Mouse (Mus musculus) liver, embryonic 11.5 days (tissue): ENCODE results near the gene Frmd4b. TPM values are rescaled to one million over a fixed set of nuclear protein-coding genes. Genes with fewer than 3 reads are reported as not detected.

Experiments
- ATAC-seq: fragments of 200-750 bp; cut with Nextera tagmentation; replicated peaks from 2 replicates; pipeline ENCODE4 v1.8.0; 2017; ENCODE audit warnings: moderate number of reproducible peaks, mild to moderate bottlenecking, moderate TSS enrichment, moderate library complexity; ENCODE audit not compliant: low FRiP score
- DNase-seq: peaks from one replicate; pipeline ENCODE4 v3.0.0-alpha.2; 2017; ENCODE audit warnings: low spot score
- H3K27ac ChIP-seq: fragments of 300-500 bp; sonication (generic); 2 replicates; pipeline ENCODE4 v1.5.1; 2014; ENCODE audit warnings: mild to moderate bottlenecking, low read depth, low read length, control low read depth
- H3K27me3 ChIP-seq: fragments of 300-500 bp; sonication (generic); replicated peaks from 2 replicates; pipeline ENCODE4 v1.6.1; 2014; ENCODE audit warnings: low read length, mixed read lengths; ENCODE audit not compliant: control insufficient read depth, insufficient read depth
- H3K36me3 ChIP-seq: fragments of 300-500 bp; sonication (generic); 2 replicates; pipeline ENCODE4 v1.6.1; 2014; ENCODE audit warnings: mild to moderate bottlenecking, low read length, moderate library complexity, mixed read lengths; ENCODE audit not compliant: control insufficient read depth, insufficient read depth
- H3K4me1 ChIP-seq: fragments of 300-500 bp; sonication (generic); replicated peaks from 2 replicates; pipeline ENCODE4 v1.6.1; 2014; ENCODE audit warnings: low read length, mixed read lengths; ENCODE audit not compliant: control insufficient read depth, insufficient read depth
- H3K4me2 ChIP-seq: fragments of 300-500 bp; sonication (generic); 2 replicates; pipeline ENCODE4 v1.6.1; 2014; ENCODE audit warnings: mild to moderate bottlenecking, control low read depth, moderate library complexity
- H3K4me3 ChIP-seq: fragments of 300-500 bp; sonication (generic); 2 replicates; pipeline ENCODE4 v1.5.1; 2014; ENCODE audit warnings: low read depth, low read length, control low read depth
- H3K9ac ChIP-seq: fragments of 300-500 bp; sonication (generic); 2 replicates; pipeline ENCODE4 v1.6.1; 2014; ENCODE audit warnings: low read depth, low read length, control low read depth
- H3K9me3 ChIP-seq: fragments of 300-500 bp; sonication (generic); 2 replicates; pipeline ENCODE4 v1.6.1; 2016; ENCODE audit warnings: low read length, inconsistent platforms, mixed read lengths; ENCODE audit not compliant: control insufficient read depth
- WGBS: fragments of 180-500 bp; shearing (Covaris S2); extraction: QIAGEN DNeasy Blood & Tissue Kit; methylation state at CpG from one replicate; pipeline ENCODE4 v1.1.7; 2014; 5-methylcytosine and 5-hydroxymethylcytosine counted together
- polyA plus RNA-seq: library from polyadenylated mRNA; unstranded; fragments of >200 nt; fragmentation: Nextera tagmentation; extraction: Ambion mirVana; gene quantifications from 2 replicates; pipeline ENCODE4 v1.2.1, GENCODE M21; 2014

Frmd4b gene
- polyA plus RNA-seq, 1 experiment from 2014 or later: 16.6 TPM

GRCm38 (mm10) chr6:97276890-97277497 is 340.3 kb downstream of the Frmd4b start:
- Histone ChIP-seq H3K9ac (no peak overlapping the region), H3K4me2 (no peak overlapping the region), H3K4me1 (peaks cover 7% of the 10 kb centered on the region), H3K4me3 (no peak overlapping the region), H3K27me3 (no peaks in the 10 kb centered on the region), H3K9me3 (no peaks in the 10 kb centered on the region), H3K36me3 (no peaks in the 10 kb centered on the region), H3K27ac (no peak overlapping the region)
- no peak for ATAC-seq
- WGBS: 54% methylated on average over 5 of the region's 5 CpGs
- no peak for DNase-seq

DNA sequence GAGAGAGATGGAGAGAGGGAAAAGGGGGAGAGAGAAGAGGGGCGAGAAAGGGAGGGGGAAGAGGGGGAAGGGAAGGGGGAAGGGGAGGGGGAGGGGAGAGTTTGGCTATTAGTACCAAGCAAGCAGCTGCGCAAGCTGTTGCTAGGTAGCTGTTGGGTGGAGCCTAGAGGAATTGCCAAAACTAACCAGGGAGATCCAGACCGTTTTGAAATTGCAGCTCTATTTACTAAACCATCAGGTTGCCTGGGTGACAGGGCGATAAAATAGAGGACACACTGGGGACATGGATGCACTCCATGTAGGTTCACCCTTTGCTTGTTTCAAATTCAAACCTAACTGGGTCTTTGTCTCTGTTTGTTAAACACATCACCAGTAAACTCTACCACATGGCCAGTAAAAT is 341.0 kb downstream of the Frmd4b start:
- H3K9me3 ChIP-seq: no peaks in the 10 kb centered on the region
- peaks cover 7% of the 10 kb centered on the region for H3K4me1 ChIP-seq
- H3K4me3 ChIP-seq: no peak overlapping the region
- H3K36me3 ChIP-seq: no peaks in the 10 kb centered on the region
- H3K9ac ChIP-seq: no peak overlapping the region
- ATAC-seq (no peak), DNase-seq (no peak)
- H3K27ac ChIP-seq: no peak overlapping the region
- no peak overlapping the region for H3K4me2 ChIP-seq
- WGBS: 49% methylated on average over 4 of the region's 4 CpGs
- no peaks in the 10 kb centered on the region for H3K27me3 ChIP-seq

- Histone ChIP-seq H3K27ac (no peak overlapping the region), H3K27me3 (no peaks in the 10 kb centered on the region), H3K4me3 (no peak overlapping the region), H3K9ac (no peak overlapping the region), H3K4me2 (no peak overlapping the region), H3K36me3 (no peaks in the 10 kb centered on the region), H3K4me1 (peaks cover 7% of the 10 kb centered on the region), H3K9me3 (no peaks in the 10 kb centered on the region)
- WGBS: 56% methylated on average over 4 of the region's 4 CpGs
- ATAC-seq (no peak), DNase-seq (no peak)
These were observed 341.6 kb downstream of the Frmd4b start for GRCm38 (mm10) chr6:97275760-97276159.

GRCm38 (mm10) chr6:97273777-97274176 is 343.6 kb downstream of the Frmd4b start:
- no peaks in the 10 kb centered on the region for H3K9me3 ChIP-seq
- no peaks in the 10 kb centered on the region for H3K36me3 ChIP-seq
- H3K27ac ChIP-seq: no peak overlapping the region
- ATAC-seq (no peak), DNase-seq (no peak)
- 75% methylated on average over 3 of the region's 3 CpGs for WGBS
- no peak overlapping the region for H3K4me3 ChIP-seq
- no peak overlapping the region for H3K4me2 ChIP-seq
- peaks cover 7% of the 10 kb centered on the region for H3K4me1 ChIP-seq
- no peaks in the 10 kb centered on the region for H3K27me3 ChIP-seq
- H3K9ac ChIP-seq: no peak overlapping the region

GRCm38 (mm10) chr6:97273058-97273710 is 344.2 kb downstream of the Frmd4b start:
- H3K4me2 ChIP-seq: no peak overlapping the region
- no peak overlapping the region for H3K9ac ChIP-seq
- no peaks in the 10 kb centered on the region for H3K36me3 ChIP-seq
- no peaks in the 10 kb centered on the region for H3K9me3 ChIP-seq
- H3K27ac ChIP-seq: no peak overlapping the region
- 71% methylated on average over 16 of the region's 16 CpGs for WGBS
- peaks cover 3% of the 10 kb centered on the region for H3K4me1 ChIP-seq
- no peak overlapping the region for H3K4me3 ChIP-seq
- DNase-seq: no peak
- no peaks in the 10 kb centered on the region for H3K27me3 ChIP-seq
- ATAC-seq: no peak

DNA sequence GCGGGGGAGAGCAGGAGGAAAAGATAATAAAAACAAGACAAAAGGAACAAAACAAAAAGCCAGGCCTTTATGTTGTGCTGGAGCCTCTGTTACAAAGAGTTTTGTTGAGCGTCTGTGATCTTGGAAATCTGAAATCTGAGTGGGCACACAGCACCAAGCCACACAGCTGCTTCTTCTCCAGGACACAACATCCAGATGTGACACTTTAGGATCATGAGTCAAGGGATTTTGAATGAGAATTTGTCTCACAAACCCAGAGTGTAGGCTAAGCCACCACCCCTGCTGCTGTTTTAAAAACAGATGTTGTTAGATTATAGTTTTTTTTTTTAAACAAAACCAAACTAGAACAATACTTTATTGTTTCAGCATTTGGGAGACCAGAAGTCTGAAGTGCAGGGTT is 345.0 kb downstream of the Frmd4b start:
- no peak overlapping the region for H3K4me3 ChIP-seq
- H3K4me2 ChIP-seq: no peak overlapping the region
- ATAC-seq (no peak), DNase-seq (no peak)
- no peaks in the 10 kb centered on the region for H3K9me3 ChIP-seq
- WGBS: 69% methylated on average over 2 of the region's 2 CpGs
- H3K4me1 ChIP-seq: no peaks in the 10 kb centered on the region
- no peaks in the 10 kb centered on the region for H3K36me3 ChIP-seq
- no peak overlapping the region for H3K27ac ChIP-seq
- H3K27me3 ChIP-seq: no peaks in the 10 kb centered on the region
- H3K9ac ChIP-seq: no peak overlapping the region

GRCm38 (mm10) chr6:97269596-97269995 is 347.7 kb downstream of the Frmd4b start:
- Histone ChIP-seq H3K4me3 (no peak overlapping the region), H3K4me2 (no peak overlapping the region), H3K4me1 (no peaks in the 10 kb centered on the region), H3K9ac (no peak overlapping the region), H3K9me3 (no peaks in the 10 kb centered on the region), H3K36me3 (no peaks in the 10 kb centered on the region), H3K27me3 (no peaks in the 10 kb centered on the region), H3K27ac (no peak overlapping the region)
- no peak for ATAC-seq
- 73% methylated on average over 11 of the region's 11 CpGs for WGBS
- no peak for DNase-seq

- no peak for DNase-seq
- no peaks in the 10 kb centered on the region for H3K4me1 ChIP-seq
- WGBS: 72% methylated on average over 2 of the region's 2 CpGs
- H3K9me3 ChIP-seq: no peaks in the 10 kb centered on the region
- H3K4me2 ChIP-seq: no peak overlapping the region
- no peaks in the 10 kb centered on the region for H3K27me3 ChIP-seq
- no peak overlapping the region for H3K27ac ChIP-seq
- H3K4me3 ChIP-seq: no peak overlapping the region
- no peak for ATAC-seq
- H3K36me3 ChIP-seq: no peaks in the 10 kb centered on the region
- H3K9ac ChIP-seq: no peak overlapping the region
These were observed 350.2 kb downstream of the Frmd4b start for GRCm38 (mm10) chr6:97267132-97267531.

DNA sequence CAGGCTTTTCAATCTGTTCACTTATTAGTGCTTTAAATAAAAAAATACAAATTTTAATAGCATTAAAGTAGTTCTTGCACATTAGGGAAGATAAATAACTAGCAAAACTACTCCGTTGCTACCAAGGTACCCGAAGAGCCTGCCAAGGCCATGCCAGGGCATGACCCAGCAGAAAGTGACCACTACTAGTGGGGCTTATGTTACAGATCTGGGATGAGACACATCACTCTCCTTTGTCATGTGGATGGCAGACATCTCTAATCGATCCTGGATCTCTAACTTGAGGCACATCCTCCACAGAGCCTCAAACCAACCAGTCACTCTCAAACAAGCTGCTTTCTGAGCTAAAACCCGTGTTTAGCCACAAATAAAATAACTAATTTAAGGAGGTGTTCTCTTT is 350.7 kb downstream of the Frmd4b start:
- no peak for DNase-seq
- Histone ChIP-seq H3K9me3 (no peaks in the 10 kb centered on the region), H3K4me2 (no peak overlapping the region), H3K4me3 (no peak overlapping the region), H3K9ac (no peak overlapping the region), H3K36me3 (no peaks in the 10 kb centered on the region), H3K4me1 (no peaks in the 10 kb centered on the region), H3K27me3 (no peaks in the 10 kb centered on the region), H3K27ac (no peak overlapping the region)
- WGBS: 63% methylated on average over 4 of the region's 4 CpGs
- ATAC-seq: no peak
